Mouse (Mus musculus): ENCODE results near the gene Marcks.

DNA sequence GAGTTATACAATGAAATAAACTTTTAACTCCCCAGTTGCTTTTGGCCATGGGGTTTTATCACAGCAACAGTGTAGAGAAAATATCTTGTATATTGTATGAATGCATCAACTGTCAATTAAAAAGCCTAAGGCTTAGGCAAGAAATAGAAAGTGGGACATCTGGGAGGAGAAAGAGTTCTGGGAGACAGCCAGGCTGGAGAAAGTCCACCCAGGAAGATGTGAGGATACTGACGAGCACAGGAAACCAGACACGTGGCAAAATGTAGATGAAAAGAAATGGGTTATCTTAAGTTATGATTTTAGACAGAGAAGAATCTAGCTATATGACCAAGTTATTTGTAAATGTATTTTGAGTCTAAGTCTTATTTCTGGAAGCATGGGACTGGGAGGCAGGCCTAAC, 27.3 kb downstream of the Marcks start:
- TF ChIP-seq CTCF (IDR thresholded peaks at IDR 0.05; ENCODE audit: insufficient read depth, low read length), result no peak
- no peak for TF ChIP-seq POLR2A (IDR thresholded peaks at IDR 0.05; ENCODE audit: borderline replicate concordance, extremely low read depth, low read depth, low read length)

Data from lung, adult 2 months (tissue).